Mouse (Mus musculus): ENCODE measurements around the gene Clcn7. TPM values are rescaled to one million over a fixed set of nuclear protein-coding genes. Genes with fewer than 3 reads are reported as not detected.

Gene Clcn7
- polyA plus RNA-seq, 1 experiment from 2014 or later = 22.4 TPM

GRCm38 (mm10) chr17:25130060-25130459 lies 3.1 kb upstream of the Clcn7 start:
- no peak overlapping the region for H3K9ac ChIP-seq
- H3K9me3 ChIP-seq = no peaks in the 10 kb centered on the region
- H3K4me2 ChIP-seq = no peak overlapping the region
- H3K27ac ChIP-seq = no peak overlapping the region
- H3K36me3 ChIP-seq = no peaks in the 10 kb centered on the region
- peaks cover 10% of the 10 kb centered on the region for H3K4me1 ChIP-seq
- H3K4me3 ChIP-seq = no peak overlapping the region
- H3K27me3 ChIP-seq = no peaks in the 10 kb centered on the region
- 74% methylated on average over 1 of the region's 1 CpGs for WGBS
- ATAC-seq (ENCODE audit: borderline replicate concordance, extremely low read depth, low FRiP score, low TSS enrichment) = no peak

- Histone ChIP-seq H3K27me3 (no peaks in the 10 kb centered on the region), H3K9ac (no peak overlapping the region), H3K4me1 (peaks cover 14% of the 10 kb centered on the region), H3K27ac (no peak overlapping the region), H3K9me3 (no peaks in the 10 kb centered on the region), H3K4me3 (no peak overlapping the region), H3K4me2 (no peak overlapping the region), H3K36me3 (0 out of 2 replicates have a peak, but pooled peaks cover 3% of the 10 kb centered on the region)
- WGBS = 83% methylated on average over 6 of the region's 6 CpGs
- no peak for ATAC-seq (ENCODE audit: borderline replicate concordance, extremely low read depth, low FRiP score, low TSS enrichment)
Measured at GRCm38 (mm10) chr17:25135622-25136021, 2.4 kb downstream of the Clcn7 start.

GRCm38 (mm10) chr17:25138803-25139202 lies 5.6 kb downstream of the Clcn7 start:
- H3K27me3 ChIP-seq = no peaks in the 10 kb centered on the region
- ATAC-seq (ENCODE audit: borderline replicate concordance, extremely low read depth, low FRiP score, low TSS enrichment) = no peak
- no peak overlapping the region for H3K27ac ChIP-seq
- H3K4me1 ChIP-seq = peaks cover 14% of the 10 kb centered on the region
- 89% methylated on average over 1 of the region's 1 CpGs for WGBS
- H3K9ac ChIP-seq = no peak overlapping the region
- 0 out of 2 replicates have a peak, but pooled peaks cover 3% of the 10 kb centered on the region for H3K36me3 ChIP-seq
- H3K9me3 ChIP-seq = no peaks in the 10 kb centered on the region
- H3K4me2 ChIP-seq = no peak overlapping the region
- no peak overlapping the region for H3K4me3 ChIP-seq

GRCm38 (mm10) chr17:25139960-25140359 lies 6.8 kb downstream of the Clcn7 start:
- Histone ChIP-seq H3K4me2 (no peak overlapping the region), H3K27ac (no peak overlapping the region), H3K9me3 (no peaks in the 10 kb centered on the region), H3K4me1 (0 out of 2 replicates have a peak, but pooled peaks cover 4% of the 10 kb centered on the region), H3K27me3 (no peaks in the 10 kb centered on the region), H3K9ac (no peak overlapping the region), H3K4me3 (no peak overlapping the region), H3K36me3 (0 out of 2 replicates have a peak, but pooled peaks cover 3% of the 10 kb centered on the region)
- WGBS = 54% methylated on average over 4 of the region's 4 CpGs
- ATAC-seq (ENCODE audit: borderline replicate concordance, extremely low read depth, low FRiP score, low TSS enrichment) = no peak

GRCm38 (mm10) chr17:25162161-25162560 lies 29.0 kb downstream of the Clcn7 start, which contains the start of gene Ccdc154:
Gene Ccdc154, plus strand, starts transcription at chr17:25162461.
- H3K4me2 ChIP-seq = no peak within 1 kb of the TSS
- H3K9me3 ChIP-seq = no peaks in the 10 kb centered on the region
- no peak within 1 kb of the TSS for H3K27ac ChIP-seq
- no peak for ATAC-seq (ENCODE audit: borderline replicate concordance, extremely low read depth, low FRiP score, low TSS enrichment)
- peaks cover 21% of the 10 kb centered on the region; the same call in 1 of the 2 replicates for H3K36me3 ChIP-seq
- WGBS = 90% methylated on average over 1 of the region's 1 CpGs
- no peak within 1 kb of the TSS for H3K9ac ChIP-seq
- H3K4me3 ChIP-seq = no peak within 1 kb of the TSS
- no peaks in the 10 kb centered on the region for H3K27me3 ChIP-seq
- H3K4me1 ChIP-seq = no peaks in the 10 kb centered on the region

- H3K9ac ChIP-seq = no peak overlapping the region
Measured at GRCm38 (mm10) chr17:25163387-25163786, 30.2 kb downstream of the Clcn7 start.

GRCm38 (mm10) chr17:25164770-25165169 lies 31.6 kb downstream of the Clcn7 start:
- 85% methylated on average over 3 of the region's 3 CpGs for WGBS
- no peaks in the 10 kb centered on the region for H3K4me1 ChIP-seq
- no peak overlapping the region for H3K4me2 ChIP-seq
- H3K4me3 ChIP-seq = no peak overlapping the region
- H3K27ac ChIP-seq = no peak overlapping the region
- no peak for ATAC-seq (ENCODE audit: borderline replicate concordance, extremely low read depth, low FRiP score, low TSS enrichment)
- peaks cover 10% of the 10 kb centered on the region; the same call in 1 of the 2 replicates for H3K36me3 ChIP-seq
- H3K9me3 ChIP-seq = no peaks in the 10 kb centered on the region
- H3K27me3 ChIP-seq = no peaks in the 10 kb centered on the region
- no peak overlapping the region for H3K9ac ChIP-seq

More at GRCm38 (mm10) chr17:25163387-25163786, 30.2 kb downstream of the Clcn7 start:
- H3K9me3 ChIP-seq = no peaks in the 10 kb centered on the region
- no peaks in the 10 kb centered on the region for H3K27me3 ChIP-seq
- H3K4me2 ChIP-seq = no peak overlapping the region
- no peak overlapping the region for H3K27ac ChIP-seq
- no peak overlapping the region for H3K4me3 ChIP-seq
- peaks cover 15% of the 10 kb centered on the region; the same call in 1 of the 2 replicates for H3K36me3 ChIP-seq
- no peak for ATAC-seq (ENCODE audit: borderline replicate concordance, extremely low read depth, low FRiP score, low TSS enrichment)
- no peaks in the 10 kb centered on the region for H3K4me1 ChIP-seq
- 77% methylated on average over 7 of the region's 7 CpGs for WGBS

GRCm38 (mm10) chr17:25165970-25166671 lies 32.9 kb downstream of the Clcn7 start:
- no peak overlapping the region for H3K4me2 ChIP-seq
- H3K27me3 ChIP-seq = no peaks in the 10 kb centered on the region
- H3K4me1 ChIP-seq = no peaks in the 10 kb centered on the region
- H3K9ac ChIP-seq = no peak overlapping the region
- no peak overlapping the region for H3K4me3 ChIP-seq
- ATAC-seq (ENCODE audit: borderline replicate concordance, extremely low read depth, low FRiP score, low TSS enrichment) = no peak
- WGBS = 35% methylated on average over 6 of the region's 6 CpGs
- no peaks in the 10 kb centered on the region; the same call in 1 of the 2 replicates for H3K36me3 ChIP-seq
- H3K9me3 ChIP-seq = no peaks in the 10 kb centered on the region
- no peak overlapping the region for H3K27ac ChIP-seq

GRCm38 (mm10) chr17:25169706-25170105 lies 36.5 kb downstream of the Clcn7 start:
- no peaks in the 10 kb centered on the region for H3K9me3 ChIP-seq
- no peak overlapping the region for H3K9ac ChIP-seq
- WGBS = 93% methylated on average over 2 of the region's 2 CpGs
- H3K27me3 ChIP-seq = no peaks in the 10 kb centered on the region
- no peak overlapping the region for H3K27ac ChIP-seq
- no peak overlapping the region for H3K4me3 ChIP-seq
- no peak overlapping the region for H3K4me2 ChIP-seq
- no peaks in the 10 kb centered on the region for H3K36me3 ChIP-seq
- ATAC-seq (ENCODE audit: borderline replicate concordance, extremely low read depth, low FRiP score, low TSS enrichment) = no peak
- H3K4me1 ChIP-seq = no peaks in the 10 kb centered on the region

- Histone ChIP-seq H3K4me1 (peaks cover 16% of the 10 kb centered on the region), H3K9me3 (no peaks in the 10 kb centered on the region), H3K9ac (no peak overlapping the region), H3K4me3 (no peak overlapping the region), H3K27ac (0 out of 2 replicates have a peak overlapping the region, but pooled peaks have one; percentile 41), H3K27me3 (no peaks in the 10 kb centered on the region), H3K4me2 (no peak overlapping the region), H3K36me3 (no peaks in the 10 kb centered on the region)
- 71% methylated on average over 3 of the region's 3 CpGs for WGBS
- ATAC-seq (ENCODE audit: borderline replicate concordance, extremely low read depth, low FRiP score, low TSS enrichment) = no peak
Measured at GRCm38 (mm10) chr17:25172558-25172957, 39.4 kb downstream of the Clcn7 start.

- no peak within 1 kb of the TSS for H3K9ac ChIP-seq
- WGBS = 47% methylated on average over 9 of the region's 9 CpGs
- peak within 1 kb of the TSS; percentile 88 for H3K27ac ChIP-seq
- no peaks in the 10 kb centered on the region for H3K27me3 ChIP-seq
- no peaks in the 10 kb centered on the region for H3K9me3 ChIP-seq
- H3K4me3 ChIP-seq = 0 out of 2 replicates have a peak within 1 kb of the TSS, but pooled peaks have one; percentile 10
- peak; percentile 78 for ATAC-seq (ENCODE audit: borderline replicate concordance, extremely low read depth, low FRiP score, low TSS enrichment)
- H3K4me2 ChIP-seq = peak within 1 kb of the TSS; percentile 41
- no peaks in the 10 kb centered on the region for H3K36me3 ChIP-seq
- H3K4me1 ChIP-seq = peaks cover 16% of the 10 kb centered on the region
Measured at GRCm38 (mm10) chr17:25175411-25175810, 42.2 kb downstream of the Clcn7 start, which contains the start of gene Gm38655. Gene Gm38655, minus strand, starts transcription at chr17:25175471.

GRCm38 (mm10) chr17:25183232-25183631 lies 50.0 kb downstream of the Clcn7 start:
- no peaks in the 10 kb centered on the region for H3K36me3 ChIP-seq
- no peaks in the 10 kb centered on the region for H3K27me3 ChIP-seq
- no peak overlapping the region for H3K27ac ChIP-seq
- no peak for ATAC-seq (ENCODE audit: borderline replicate concordance, extremely low read depth, low FRiP score, low TSS enrichment)
- no peaks in the 10 kb centered on the region for H3K9me3 ChIP-seq
- 0 out of 2 replicates have a peak overlapping the region, but pooled peaks have one; percentile 75 for H3K9ac ChIP-seq
- peak overlapping the region; percentile 84 for H3K4me2 ChIP-seq
- H3K4me3 ChIP-seq = peak overlapping the region; percentile 69
- H3K4me1 ChIP-seq = peaks cover 19% of the 10 kb centered on the region

All from lung, embryonic 15.5 days (tissue).